Mouse (Mus musculus): Measurements from ENCODE around the gene Hus1.

Hus1 gene

GRCm38 (mm10) chr11:9010853-9011339 is at the start of gene Hus1:
Gene Hus1 (minus strand): TSS chr11:9011191.
- peak; percentile 94 for DNase-seq (ENCODE audit: extremely low spot score)

GRCm38 (mm10) chr11:9060484-9060883 is 49.5 kb upstream of the Hus1 start:
- DNase-seq (ENCODE audit: extremely low spot score), result no peak

DNA sequence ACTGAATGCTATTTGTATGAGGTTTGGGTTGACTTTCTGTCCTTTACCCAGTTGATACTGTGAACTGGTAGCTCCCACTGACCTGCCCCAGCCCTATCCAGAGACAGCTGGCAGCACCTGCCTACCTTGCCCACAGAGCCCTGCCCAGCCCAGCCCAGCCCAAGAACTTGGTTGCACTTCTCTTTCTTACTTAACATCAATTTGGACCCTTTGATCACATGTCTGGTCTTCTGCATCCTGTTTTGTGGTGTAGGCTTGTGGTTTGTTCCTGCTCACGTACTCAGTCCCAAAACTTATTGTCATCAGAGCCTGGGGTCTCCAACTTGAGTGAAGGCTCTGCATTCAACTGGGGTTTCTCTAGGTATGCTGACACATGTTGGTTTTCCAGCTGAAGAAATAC is 49.0 kb upstream of the Hus1 start:
- DNase-seq (ENCODE audit: extremely low spot score), result no peak

GRCm38 (mm10) chr11:9057711-9058110 is 46.7 kb upstream of the Hus1 start:
- no peak for DNase-seq (ENCODE audit: extremely low spot score)

DNA sequence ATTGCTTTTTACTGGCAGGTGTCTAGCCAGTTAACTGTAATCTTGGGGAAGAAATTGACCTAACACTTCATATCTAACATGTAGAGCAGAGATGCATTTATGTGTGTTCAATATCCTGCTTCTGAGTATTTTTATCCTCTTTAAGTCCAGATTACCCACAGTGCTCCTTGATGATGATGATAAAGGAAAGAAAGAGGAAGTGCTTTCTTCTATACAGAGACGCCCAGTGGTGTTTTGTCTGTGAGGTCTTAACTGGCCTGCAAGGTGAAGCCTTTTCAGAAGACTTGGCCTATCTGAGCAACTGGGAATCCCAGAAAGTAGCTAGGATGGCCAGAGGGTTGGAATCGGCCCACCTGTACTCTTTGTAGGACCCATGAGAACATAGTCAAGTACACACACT is 45.9 kb upstream of the Hus1 start:
- no peak for DNase-seq (ENCODE audit: extremely low spot score)

GRCm38 (mm10) chr11:9051895-9052294 is 40.9 kb upstream of the Hus1 start:
- no peak for DNase-seq (ENCODE audit: extremely low spot score)

DNA sequence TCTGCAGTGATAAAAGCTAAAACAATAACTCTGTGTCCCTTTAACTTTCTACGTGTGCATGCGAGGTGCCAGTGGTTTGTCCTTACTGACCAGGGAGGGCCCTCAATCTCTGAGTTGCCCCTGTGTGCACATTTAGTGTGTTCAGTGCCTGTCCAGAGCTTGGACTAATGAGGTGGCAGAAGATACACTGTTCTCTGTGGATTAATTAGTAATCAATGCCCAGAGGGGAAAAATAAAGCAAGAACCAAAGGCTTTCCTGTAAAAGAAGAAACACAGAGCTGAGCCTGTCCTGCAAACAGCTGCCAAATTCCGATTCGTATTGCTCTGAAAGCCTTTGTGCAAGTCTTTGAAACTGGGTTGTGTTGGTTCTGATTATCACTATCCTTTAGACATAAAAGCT is 39.2 kb upstream of the Hus1 start:
- no peak for DNase-seq (ENCODE audit: extremely low spot score)

GRCm38 (mm10) chr11:9048703-9049060 is 37.7 kb upstream of the Hus1 start, which contains the start of gene Sun3:
Gene Sun3 (minus strand): TSS chr11:9048991.
- no peak for DNase-seq (ENCODE audit: extremely low spot score)

DNA sequence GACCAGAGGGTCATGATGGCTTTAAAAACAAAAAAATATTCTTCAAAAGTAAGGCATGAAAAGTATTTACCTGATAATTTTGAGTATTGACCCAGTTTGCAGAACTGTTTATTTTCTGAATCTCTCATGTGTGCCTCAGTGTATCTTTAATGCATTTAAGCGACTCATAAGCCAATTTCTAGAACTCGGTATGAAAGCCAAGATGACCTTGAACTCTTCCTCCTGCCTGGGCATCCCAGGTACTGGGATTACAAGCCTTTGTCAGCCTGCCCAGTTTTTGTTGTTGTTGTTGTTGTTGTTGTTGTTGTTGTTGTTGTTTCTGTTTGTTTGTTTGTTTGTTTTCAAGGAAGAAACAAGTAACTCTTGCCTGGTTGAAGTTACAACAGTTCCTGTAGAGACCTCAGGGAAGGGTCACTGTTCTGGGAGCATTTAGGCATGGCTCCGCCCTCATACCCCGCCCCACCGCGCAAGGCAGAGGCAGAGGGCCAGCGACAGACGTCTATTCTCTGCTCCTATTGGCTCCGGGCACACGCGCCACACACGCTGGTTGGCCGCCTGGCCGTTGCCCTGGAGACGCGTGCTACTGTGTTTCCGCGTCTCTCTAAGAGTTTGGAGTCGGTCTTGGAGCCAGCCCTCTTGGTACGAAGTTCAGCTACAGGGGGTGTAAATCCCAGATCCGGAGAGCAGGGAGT is 37.2 kb upstream of the Hus1 start, which contains the start of gene Gm11992:
Gene Gm11992, plus strand, starts transcription at position 584 of the 692 bp plus-strand sequence.
- DNase-seq (ENCODE audit: extremely low spot score), result peak; percentile 83

GRCm38 (mm10) chr11:9047044-9047443 is 36.1 kb upstream of the Hus1 start:
- no peak for DNase-seq (ENCODE audit: extremely low spot score)

GRCm38 (mm10) chr11:9046546-9046945 is 35.6 kb upstream of the Hus1 start:
- no peak for DNase-seq (ENCODE audit: extremely low spot score)

DNA sequence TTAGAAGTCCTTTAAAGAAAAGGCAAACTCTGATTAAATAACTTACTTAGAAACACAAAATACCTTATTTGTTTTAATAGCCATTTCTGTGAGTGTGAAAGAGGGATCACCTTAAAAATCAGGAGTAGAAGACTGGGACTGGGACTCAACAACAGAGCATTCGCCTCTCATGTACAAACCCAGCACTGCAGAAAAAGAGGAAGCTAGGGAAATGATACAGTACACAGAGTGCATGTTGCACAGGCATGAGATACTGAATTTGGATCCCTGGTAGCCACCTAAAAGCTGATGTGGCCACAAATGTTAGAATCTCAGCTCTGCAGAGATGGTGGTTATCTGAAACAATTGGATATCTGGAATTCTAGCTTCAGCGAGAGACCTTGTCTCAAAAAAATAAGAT is 20.5 kb upstream of the Hus1 start:
- no peak for DNase-seq (ENCODE audit: extremely low spot score)

DNA sequence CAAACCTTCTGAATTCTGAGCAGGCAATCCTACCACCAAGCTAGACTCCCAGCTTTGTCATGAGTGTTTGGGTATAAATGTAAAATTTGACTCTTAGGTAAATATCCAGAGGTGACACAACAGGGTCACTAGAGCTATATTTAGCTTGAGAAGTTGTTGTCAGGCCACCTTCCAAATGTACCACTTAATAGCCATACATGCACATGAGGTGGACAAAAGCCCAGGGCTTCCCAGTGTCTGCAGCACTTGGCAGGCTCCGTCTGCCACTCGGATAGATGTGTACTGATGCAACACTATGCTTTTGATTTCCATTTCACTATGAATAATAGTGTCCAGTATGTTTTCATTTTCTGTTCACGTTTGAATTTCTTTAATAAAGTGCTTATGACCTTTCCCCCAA is 14.2 kb upstream of the Hus1 start:
- no peak for DNase-seq (ENCODE audit: extremely low spot score)

DNA sequence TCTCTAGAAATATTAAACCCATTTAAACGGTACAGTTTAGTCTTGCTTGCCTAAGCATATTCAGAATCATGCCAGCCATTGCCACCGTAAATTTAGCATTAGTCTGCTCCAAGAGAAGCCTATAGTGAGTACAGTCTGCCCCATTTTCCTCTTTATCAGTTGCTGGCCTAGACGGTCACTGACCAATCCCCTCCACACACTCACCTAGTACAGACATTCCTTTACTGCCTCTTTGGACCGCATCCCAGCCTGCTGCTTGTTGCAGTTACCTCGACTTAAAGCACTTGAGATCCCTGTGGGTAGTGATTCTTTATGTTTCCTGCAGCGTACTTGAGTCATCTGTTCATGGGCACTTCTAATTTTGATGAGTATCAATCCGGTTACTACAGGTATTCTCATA is 13.8 kb upstream of the Hus1 start:
- no peak for DNase-seq (ENCODE audit: extremely low spot score)

DNA sequence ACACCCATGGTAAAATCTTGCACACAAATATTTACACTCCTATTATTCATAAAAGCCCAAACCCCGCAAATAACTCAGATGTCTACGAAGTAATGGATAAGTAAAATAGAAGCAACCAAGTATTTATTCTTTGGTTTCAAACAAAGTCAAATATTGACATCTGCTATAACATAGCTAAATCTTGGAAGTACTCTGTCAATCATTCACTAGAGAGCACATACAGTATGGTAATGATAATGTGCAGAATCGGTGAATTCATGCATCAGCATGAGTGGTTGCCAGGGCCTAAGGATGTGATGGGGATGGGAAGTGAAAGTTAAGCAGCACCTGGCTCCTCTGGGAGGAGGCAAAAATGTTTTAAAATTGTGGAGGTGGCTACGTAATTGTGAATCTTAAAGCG is 9.2 kb upstream of the Hus1 start:
- DNase-seq (ENCODE audit: extremely low spot score), result no peak

- no peak for DNase-seq (ENCODE audit: extremely low spot score)
These were observed 7.7 kb upstream of the Hus1 start for GRCm38 (mm10) chr11:9018491-9019267.

DNA sequence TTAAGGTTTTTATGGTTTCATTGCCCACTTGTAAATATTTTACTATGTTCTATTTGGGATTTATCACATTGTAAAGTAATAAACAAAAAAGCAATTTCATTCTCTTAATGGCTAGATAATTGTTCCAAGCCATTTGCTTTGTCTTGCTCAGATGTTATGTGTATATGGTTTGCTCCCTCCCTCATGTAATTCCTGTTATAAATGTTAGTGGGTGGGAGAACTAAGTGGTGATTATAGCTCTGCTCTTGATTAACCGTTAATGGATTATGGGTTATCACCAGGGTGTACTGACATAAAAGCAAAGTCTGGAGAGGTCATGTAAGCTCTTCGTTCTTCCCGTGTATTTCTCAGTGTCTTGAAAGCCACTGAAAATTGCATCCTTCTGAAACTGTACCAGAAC is 3.7 kb upstream of the Hus1 start:
- no peak for DNase-seq (ENCODE audit: extremely low spot score)

- DNase-seq (ENCODE audit: extremely low spot score), result no peak
These were observed 357 bp upstream of the Hus1 start for GRCm38 (mm10) chr11:9011348-9011747.

GRCm38 (mm10) chr11:9010416-9010815 is 575 bp downstream of the Hus1 start:
- DNase-seq (ENCODE audit: extremely low spot score), result no peak

DNA sequence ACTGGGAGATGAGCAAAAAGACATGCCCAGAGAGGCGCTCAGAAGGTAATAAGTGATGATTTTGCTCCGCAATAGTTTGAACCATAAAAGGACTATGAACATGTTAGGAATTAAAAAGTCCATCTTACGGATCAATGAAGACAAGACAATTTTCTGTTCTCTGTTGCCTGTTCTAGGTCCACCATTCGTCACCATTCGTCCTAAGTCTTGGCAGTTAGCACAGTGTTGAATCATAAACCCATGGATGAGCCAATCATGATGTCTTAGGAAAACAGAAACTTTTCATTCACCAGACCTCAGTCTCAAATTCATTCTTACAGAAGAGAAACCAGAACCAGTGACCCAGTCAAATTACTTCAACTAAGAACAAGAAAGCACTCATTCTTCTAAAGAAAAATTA is 2.2 kb downstream of the Hus1 start:
- no peak for DNase-seq (ENCODE audit: extremely low spot score)

- DNase-seq (ENCODE audit: extremely low spot score), result no peak
These were observed 22.9 kb downstream of the Hus1 start for GRCm38 (mm10) chr11:8988084-8988483.

DNA sequence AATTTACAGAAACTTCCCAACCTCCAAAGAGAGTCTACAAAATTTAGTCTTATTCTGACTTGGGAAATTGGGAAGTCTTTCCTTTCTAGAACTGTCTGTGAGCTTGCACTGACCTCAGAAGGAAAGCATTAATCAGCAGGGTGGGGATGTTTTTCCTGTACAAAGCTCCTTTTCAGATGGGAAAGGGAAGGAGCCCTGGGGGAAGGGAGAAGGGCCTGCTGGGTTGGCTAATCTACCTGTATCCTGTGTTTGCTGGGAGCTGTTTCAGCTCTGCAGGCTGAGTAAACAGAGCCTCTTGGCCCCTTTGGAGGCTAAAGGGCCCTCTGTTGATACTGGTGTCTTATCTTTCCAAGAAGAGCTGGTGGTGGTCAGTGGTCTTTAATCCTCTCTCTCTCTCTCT is 24.9 kb downstream of the Hus1 start:
- no peak for DNase-seq (ENCODE audit: extremely low spot score)

DNA sequence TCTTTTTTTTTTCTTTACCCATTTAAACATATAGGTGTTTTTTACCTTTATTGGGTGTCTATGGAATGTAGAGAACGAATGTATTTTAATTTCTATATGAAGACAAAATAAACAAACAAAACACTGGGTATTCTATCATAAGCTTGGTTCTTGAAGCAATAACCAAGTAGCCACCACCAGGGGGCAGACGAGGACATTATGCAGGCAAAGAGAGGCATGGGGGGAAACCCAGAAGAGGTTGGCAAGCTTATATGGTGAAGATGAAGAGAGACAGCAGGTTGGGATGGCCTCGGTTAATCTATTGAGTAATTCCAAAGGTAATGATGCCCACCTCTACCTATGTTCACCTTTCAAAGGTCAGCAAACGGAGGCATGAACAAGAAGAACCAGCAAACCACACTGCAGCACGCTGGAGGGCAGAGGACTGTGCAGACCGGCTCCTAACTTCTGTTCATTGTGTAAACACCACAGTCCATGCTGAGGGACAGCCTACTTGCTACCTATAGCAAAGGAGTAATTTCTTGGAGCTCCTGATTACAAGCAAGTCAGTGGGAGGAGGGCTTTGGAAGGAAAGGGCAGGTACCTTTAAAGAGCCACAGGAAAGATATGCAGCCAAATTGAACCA is 27.6 kb downstream of the Hus1 start:
- DNase-seq (ENCODE audit: extremely low spot score), result peak; percentile 70

Data from embryo, embryonic 9.5 days (tissue).